Mouse (Mus musculus): Measurements from ENCODE around the gene Pomgnt2.
"Not testable (repeated sequence)": the region's sequence is repeated elsewhere in the genome, so short reads cannot be mapped to it uniquely, and the experiment has no call there.

Gene Pomgnt2

DNA sequence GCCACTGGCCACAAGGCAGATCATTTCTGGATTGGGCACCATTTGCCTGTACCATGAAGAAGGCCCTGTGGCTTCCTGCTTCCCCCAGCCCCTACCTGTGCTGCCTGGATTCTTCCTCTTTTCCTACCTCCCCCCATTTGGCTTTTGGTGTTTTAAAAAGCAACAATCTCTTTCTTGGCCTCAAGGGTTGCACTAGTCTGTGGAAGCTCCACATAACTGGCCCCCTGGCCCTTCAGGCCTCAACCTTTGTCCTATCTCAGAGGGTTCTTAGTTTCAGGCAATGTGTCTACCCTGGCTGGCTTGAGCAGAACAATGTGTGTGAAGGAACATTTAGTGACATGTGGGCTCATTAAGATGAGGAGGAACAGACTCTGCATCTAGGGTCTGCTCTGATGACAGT is at the start of gene Pomgnt2:
TSS of gene Pomgnt2 (minus strand) at position 101 of the 400 bp plus-strand sequence.
- no peak for DNase-seq

DNA sequence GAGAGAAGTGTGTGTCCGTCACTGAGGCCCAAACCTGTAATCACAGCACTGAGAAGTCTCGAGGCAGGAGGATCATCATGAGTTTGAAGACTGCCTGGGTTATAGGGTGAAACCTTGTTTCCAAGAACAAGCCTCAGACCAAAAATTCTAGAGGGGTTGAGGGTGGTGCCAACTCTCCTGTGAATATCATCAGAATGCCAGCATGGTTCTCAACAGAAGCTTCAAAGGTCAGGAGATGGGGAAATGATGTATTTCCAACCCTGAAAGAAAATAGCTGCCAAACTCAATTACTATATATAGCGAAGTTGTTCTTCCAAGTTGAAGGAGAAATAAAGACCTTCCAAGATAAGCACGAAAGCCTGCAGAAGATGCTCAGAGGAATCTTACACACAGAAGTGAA is 42.9 kb upstream of the Pomgnt2 start:
- DNase-seq, result no peak

DNA sequence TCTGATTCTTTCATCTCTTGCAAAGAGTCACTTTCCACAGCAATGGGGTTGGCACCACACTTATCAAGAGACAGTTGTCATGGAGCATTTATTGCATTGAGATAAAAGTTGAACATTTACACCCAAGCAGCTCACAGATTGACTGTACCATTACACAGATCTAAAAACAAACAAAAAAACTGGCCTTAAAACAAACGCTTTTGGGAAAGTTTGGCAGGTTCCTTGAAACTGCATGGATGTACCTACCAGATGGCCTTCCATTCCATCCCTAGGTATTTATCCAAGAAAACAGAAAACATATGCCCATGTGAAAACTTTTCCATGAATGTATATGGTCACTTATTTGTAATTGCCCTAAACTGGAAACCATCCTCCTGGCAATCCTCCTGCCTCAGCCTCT is 41.7 kb upstream of the Pomgnt2 start:
- DNase-seq, result no peak

DNA sequence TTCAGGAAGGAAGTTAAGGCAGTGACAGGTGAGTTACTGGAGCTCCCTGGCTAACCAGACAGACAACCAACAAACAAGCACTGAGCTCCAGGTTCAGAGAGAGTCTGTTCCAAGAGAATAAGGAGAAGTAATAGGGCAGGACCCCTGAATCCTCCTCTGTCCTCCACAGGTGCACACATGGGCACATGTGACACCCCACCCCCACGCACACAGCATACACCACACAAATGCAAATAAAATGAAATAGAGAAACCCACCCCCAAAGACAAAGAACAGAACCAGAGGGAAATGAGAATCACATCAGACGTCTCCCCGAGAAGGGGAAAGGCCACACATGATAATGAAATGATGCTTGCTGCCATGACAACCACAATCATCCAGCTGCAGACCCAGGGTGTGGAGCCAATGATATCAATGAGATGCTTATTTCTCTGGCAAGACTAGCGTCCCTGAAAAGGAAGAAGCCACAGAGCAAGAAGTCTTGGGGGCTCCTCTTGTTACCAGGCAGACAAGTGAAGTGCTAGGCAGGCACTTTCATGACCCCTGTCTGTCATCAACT is 39.7 kb upstream of the Pomgnt2 start:
- no peak for DNase-seq

DNA sequence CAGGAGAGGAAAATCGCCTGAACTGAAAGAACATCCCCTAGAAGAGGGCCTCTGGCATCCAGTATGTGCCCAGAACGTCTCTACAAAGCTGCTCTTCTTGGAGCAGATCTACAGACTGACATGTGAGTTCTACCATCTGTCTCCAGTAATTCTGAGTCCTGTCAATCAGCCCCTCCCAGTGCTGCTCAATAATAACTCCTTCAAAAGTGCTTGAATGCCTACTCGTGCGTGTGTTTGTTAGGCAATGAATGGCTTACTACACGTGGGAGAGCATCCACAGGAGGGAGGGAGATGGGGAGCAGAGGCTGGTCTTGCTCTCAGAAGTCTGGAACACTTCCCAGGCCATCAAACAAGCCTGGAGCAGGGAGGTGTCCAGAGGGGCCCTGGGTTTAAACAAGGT is 38.9 kb upstream of the Pomgnt2 start:
- no peak for DNase-seq

DNA sequence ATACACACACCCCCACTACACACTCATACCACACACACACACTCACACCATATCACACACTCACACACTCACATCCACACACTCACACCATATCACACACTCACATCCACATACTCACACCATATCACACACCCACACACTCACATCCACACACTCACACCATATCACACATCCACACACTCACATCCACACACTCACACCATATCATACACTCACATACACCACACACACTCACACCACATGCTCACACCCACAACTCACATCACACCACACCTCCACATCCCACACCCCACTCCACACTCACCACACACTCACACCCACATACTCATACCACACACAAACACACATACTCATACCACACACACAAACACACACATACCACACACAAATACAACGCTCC is 38.0 kb upstream of the Pomgnt2 start:
- no peak for DNase-seq

DNA sequence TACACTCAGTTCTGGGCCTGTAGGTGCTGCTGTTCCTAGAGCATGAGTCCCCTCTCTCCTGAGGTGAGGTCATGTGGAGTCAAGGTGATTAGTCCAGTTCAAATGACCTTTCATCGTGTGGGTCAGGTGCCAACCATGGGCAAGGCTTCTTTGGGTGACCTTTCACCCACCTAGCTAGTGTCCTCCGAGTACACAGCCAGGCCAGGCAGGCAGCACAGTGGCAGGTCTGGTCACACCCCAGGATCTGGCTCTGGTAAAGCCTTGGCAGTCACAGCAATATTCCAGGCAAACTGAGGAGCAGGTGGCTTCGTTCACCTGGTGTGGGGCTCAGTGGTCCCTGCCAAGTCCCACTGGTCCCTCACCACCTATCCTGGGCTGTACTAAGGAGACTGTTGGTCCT is 35.2 kb upstream of the Pomgnt2 start:
- peak; percentile 42 for DNase-seq

DNA sequence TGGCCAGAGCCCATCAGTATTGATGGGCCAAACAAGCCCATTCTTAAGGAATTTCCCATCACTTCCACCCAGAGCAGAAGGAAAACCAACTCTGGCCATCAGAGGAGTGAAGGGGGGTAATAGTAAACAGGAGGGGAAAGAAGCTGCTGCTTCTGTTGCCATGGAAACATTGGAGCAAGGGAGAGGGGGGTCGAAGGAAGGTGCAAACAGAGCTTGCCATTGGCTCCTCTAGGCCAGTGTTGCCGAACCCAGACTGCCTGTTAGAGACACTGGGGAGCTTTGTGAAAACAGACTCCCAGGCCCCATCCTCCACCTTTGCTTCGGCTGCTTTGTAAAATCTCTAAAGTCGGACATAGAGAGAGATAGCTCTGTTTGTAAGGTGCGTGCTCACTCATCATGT is 33.8 kb upstream of the Pomgnt2 start:
- DNase-seq, result no peak

DNA sequence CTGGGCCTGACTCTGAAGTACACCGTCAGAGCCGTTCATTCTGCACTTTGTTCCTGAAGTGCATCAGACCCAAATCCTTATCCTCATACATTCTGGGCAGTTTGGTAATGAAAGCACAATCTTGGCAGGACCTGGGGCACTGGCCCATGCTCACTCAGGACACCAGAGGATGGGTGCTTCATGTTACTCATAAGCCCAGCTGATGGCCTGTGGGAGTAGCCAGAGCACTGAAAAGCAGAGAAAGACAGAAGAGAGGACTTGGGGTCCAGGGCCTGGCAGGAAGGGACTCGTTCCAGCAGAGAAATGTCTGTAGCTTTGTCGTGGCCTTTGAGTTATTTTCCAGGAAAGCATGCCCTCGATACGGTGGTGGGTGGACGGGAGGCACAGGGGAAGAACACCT is 32.9 kb upstream of the Pomgnt2 start:
- no peak for DNase-seq

DNA sequence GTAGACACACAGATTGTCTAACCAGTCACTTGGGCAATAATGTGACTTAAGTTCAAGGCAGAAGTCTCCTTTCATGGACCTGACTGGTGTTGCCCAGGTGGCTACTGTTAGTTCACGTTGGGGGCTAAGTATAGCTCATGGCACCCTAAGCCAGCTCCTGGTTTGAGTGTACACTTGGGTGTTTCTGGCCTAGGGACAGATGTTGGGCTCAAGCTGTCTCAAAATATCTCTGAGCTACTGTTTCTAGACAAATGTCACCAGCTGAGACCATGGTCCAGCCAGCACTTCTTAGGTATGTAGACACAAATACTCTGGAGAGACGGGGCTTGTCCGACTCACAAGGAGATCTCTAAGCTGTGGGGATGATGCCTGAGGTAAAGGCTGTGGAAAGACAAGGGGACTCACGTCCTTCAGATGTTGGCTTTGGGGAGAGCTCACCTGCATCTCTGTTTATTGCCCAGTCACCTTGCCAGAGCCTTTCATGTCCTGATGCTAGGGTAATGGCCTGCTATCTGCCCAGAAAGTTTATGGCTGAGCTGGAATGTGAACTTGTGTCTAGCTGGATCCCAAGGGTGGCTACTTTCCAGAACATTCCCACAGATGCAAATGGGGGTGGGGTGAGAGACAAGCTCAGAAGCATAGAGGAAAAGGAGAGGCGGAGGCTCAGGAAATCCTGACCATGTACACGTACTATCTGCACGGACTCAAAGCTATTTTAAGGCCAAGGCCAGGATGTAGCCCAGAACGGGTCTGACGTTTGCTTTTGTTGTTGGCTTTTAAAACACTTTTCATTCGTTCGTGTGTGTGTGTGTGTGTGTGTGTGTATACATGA is 31.2 kb upstream of the Pomgnt2 start:
- DNase-seq, result peak; percentile 75

DNA sequence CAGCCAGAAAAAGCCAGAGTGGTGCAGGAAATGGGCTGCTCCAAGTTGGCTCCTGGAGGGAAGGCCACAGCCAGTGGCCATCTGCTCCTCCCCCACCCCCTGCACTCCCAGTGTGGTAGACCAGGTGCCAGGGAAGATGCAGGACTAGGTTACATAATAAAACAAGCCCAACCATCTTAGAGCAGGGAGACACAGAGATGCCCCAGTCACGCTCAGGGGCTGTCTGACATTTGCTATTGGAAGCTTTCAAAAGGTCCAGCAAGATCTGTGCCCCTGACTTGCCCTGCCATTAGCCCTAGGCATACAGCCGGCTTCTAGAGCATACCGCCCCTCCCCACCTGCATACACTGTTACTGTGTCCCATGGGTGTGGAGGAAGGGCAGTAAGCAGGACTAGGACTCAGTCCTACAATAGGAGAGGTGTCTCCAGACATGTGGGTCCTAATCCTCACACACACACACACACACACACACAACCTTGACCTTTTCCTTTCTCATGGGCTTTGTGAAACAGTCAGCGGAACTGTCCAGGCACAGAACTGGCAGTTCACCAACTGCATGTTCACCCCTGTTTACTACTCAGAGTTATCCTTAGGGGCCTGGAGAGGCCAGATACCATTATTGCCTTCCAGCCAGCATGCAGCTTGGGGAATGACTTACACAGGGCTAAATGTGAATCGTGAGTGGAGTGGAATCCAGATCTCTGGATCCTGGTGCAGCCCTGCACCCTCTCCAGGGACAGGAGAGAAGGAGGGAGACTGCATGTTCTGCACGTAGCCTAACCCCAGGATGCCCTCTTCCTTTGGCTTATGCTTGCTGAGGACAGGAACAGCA is 30.4 kb upstream of the Pomgnt2 start:
- peak; percentile 42 for DNase-seq

DNA sequence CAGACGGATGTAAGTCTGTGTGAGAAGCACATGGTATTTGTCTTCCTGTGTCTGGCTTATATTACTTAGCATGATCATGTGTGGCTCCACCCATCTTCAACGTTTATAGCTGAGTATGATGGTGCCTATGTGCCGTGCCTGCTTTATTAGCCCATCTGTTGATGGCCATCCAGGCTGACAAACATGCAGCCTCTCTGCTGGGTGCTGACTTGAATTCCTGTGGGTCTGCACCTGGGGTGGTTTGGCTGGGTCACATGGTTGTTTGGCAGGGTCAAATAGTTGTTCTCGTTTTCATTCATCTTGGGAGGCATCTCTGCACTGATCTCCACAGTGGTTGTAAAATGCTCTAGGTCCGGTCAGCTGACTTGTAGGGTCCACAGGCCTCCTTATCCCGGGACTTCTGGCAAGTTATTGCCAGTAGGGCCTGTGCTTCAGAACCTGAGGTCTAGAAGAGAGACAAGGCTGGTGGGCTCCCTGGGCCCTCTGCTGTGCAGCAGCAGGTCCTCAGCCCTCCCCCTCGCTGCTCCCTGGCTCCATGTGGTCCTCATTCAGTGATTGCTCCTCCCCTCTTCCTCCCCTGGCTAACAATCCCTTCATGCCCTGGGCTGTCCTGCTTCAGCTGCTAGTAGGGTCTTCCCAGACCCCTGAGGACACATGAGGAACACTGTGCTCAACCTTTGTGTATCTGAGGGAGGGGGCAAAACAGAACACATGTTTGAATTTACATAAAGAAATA is 29.1 kb upstream of the Pomgnt2 start:
- no peak for DNase-seq

DNA sequence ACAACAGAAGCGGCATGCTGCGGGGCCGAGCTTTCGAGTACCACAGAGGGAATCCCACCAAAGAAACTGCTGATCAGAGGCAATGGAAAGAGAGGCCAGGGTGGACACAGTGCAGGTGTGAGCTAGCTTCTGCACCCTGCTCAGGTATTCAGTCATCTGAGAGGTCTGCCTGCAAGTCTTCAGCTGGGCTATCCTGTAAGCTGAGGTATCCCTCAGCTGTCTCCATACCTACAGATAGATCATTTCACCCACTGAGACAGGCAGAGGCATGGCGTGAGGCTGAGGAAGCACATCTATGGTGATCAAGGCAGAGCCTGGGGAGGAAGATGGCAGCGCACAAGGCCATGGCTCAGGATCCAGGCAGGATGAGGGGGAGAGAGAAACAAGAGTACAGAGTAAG is 27.5 kb upstream of the Pomgnt2 start:
- no peak for DNase-seq

DNA sequence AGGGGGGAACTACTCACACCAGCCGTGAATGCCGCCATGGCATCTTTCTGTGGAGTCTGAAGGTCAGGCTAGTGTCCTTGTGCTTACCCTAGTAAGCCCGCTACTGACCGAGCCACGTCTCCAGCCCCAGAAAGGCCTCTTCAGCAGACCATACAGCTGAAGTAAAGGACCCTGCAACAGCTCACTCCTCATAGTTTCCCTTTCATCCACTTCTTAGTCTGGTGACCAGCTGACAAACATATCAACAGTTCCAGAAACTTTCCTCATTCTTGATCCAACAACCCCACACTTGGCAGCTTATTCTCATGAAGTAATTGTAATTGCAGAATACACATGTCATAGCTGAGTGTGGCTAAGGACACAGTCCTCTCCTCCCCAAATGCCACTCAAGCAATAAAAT is 27.0 kb upstream of the Pomgnt2 start:
- no peak for DNase-seq

DNA sequence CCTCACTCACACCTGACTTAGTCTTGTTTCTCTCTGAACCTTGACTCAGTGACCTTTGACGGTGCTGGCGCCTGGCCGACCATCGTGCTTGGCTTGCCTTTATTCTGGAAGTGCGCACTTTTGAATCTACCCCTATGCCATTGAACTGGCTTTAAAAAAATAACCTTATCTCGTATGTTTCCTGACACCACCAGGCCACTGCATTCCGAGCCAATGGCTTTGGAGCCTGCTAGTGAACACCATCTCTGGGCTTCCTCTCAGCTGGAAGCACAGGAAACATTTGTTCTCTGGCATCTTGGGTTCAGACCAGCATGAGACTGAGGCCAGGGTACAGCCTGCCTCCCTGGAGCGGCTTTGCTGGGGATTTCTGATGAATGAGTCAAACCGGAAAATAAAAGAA is 25.9 kb upstream of the Pomgnt2 start:
- peak; percentile 96 for DNase-seq

DNA sequence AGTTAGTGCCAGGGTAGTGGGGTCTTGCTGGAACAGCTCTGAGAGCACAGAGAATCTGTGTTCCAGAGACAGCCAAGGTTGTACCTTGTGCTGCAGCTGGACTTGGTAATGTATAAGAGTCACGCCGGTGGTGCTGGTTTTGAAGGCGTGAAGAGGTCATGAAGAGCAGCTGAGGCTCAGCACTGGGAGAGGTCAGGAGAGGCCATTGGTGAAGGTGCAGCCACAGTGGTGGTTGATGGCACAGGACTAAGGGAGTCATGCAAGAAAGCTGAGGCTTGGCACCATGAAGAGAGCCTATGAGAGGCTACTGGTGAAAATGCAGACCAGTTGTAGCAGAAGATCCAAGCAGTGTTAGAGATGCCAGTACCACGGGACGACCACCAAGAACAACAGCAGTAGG is 24.7 kb upstream of the Pomgnt2 start:
- no peak for DNase-seq

DNA sequence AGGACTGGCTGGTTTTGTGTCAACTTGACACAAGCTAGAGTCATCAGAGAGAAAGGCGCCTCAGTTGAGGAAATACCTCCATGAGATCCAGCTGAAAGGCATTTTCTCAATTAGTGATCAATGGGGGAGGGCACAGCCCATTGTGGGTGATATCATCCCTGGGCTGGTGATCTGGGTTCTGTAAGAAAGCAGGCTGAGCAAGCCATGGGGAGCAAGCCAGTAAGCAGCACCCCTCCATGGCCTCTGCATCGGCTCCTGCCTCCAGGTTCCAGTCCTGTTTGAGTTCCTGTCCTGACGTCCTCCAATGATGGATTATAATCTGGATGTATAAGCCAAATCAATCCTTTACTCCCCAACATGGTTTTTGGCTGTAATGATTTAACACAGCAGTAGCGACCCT is 24.3 kb upstream of the Pomgnt2 start:
- not testable (repeated sequence) for DNase-seq

DNA sequence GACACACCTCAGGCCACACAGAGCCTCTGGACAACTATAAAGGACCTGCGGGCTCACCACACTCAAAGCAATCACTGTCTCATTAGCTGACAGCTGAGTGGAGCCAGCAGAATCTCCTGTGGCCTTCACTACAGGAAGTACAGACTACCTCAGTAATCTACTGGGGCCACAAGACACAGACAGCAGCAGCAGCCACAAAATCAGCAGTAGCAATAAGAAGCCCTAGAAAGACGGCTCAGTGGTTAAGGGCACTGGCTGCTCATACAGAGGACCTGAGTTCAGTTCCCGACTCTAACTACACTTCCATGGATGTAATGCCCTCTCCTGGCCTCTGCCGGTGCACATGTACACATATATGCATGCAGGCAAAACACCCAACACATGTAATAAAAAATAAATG is 23.4 kb upstream of the Pomgnt2 start:
- no peak for DNase-seq

DNA sequence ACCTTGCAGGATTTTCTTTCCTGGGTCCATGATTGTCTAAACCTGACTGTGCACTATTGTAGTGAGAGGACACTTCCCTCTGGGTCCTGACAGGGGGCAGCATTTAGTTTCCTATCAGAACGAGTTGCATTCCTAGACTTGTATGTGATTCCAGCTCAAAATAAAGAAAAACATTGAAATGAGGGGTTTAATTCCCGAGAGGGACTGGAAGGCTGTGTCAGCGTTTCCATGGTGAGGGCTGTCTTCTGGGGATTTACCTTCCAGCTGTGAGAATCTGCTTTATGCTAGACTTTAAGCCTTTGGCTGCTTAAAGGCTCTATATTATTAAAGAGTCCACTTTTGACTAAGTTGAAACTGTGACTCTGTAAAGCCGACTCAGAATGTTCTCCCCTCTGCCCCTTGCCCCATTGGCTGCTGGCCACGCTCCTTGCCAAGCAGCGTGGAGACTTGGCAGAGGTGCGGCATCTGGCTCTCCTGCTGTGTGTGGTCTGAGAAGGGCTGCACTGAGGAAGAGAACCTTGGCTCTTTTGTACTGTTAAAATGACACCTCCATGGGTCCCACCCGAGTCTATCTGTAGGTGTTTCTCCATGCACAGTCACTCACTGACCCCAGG is 22.0 kb upstream of the Pomgnt2 start:
- DNase-seq, result peak; percentile 75

DNA sequence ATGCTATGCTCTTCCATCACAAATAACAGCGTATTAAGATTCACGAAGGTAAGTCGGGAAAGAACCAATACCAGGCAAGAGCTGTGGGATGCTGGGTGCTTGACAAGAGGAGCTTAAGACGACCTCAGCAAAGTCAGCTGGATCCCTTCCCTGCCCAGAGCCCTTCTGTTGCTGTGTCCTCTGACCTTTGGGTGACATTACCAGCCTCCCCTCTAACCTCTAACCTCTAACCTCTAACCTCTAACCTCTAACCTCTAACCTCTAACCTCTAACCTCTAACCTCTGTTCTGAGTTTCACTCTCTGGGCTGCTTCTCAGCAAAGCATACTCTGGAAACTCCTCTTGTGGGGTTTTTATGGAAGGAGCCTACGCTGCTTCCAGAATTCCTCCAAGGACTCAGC is 21.2 kb upstream of the Pomgnt2 start:
- no peak for DNase-seq

DNA sequence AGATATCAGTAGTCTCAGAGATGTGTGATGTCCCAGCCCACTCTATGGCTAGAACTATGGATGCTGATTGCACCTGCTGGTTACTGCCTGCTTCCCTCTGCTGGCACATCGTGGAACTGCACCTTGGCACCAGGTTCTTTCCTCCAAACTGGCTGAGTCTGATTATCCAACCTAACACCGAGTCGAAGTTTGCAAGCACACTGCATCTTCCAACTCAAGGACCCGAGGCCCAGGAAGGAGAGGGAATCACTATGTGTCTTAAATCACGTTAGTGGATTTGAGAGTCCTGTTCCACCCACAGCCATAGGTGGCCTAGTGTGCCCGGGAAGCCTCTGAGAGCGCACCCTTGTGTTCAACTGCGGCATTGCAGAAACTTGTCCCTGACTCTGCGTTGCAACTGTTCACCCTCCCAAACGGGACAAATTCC is 17.3 kb upstream of the Pomgnt2 start:
- peak; percentile 67 for DNase-seq

DNA sequence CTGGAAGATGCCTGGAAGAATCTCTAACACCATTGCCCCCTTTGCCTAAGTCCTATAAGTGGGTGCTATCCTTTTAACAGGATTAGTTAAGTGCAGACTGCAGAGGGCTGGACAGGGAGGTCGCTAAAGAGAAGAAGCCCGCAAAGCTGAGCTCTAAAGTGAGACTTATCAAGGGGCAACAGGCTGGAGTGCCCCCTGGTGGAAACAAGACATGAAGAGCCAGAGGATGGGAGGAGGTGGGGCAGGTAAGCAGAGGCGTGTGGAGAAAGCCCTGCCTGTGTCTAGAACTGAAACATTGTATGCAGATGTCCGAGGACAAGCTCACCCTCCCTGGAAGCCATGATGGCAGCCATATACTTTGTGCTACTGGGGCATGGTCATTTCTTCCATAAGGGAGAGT is 16.7 kb upstream of the Pomgnt2 start:
- no peak for DNase-seq

DNA sequence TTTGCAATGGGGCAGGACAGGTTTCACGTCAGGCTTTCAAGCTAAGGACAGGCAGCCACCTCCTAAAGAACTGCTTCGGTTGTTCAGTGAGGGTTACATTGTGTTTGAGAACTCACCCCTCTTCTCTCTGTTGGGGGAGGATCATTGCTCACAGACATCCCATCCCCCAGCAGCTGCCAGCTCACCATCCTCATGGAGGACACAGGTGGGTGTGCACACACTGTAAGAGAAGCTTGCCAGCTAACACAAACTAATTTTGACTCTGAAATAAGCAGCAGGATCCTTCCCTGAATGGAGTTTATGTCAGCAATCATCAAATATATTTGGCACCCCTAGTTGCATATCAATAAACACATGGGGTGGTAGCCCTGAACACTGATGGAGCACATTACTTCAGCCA is 15.9 kb upstream of the Pomgnt2 start:
- no peak for DNase-seq
